ENCODE assay signal across 9 mouse cellular contexts in the genomic region with DNA sequence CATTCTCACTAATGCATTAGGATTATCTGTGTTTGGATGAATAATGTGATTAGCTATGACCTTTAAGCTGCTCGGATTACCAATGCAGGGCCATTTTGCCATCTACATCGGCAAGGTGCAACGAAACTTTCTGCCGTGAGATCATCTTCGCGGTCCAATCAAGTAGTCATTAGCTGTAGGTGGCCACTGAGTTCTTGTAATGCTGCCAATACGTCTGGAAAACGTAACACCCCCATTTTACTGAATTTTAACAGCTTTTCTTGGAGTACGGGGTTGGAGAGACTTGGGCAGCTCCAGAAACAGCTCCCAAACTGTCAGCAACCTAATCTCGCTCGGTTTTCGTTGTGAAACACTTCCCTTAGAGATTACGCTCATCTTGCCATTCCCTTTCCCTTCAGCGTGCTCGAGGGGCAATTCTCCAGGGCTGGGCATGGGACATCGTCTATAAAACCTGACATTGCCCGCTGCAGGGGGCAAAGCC. TPM values are rescaled to one million over a fixed set of nuclear protein-coding genes. Genes with fewer than 3 reads are reported as not detected.
DNase-seq lines count a peak whose midpoint lies in the region; ATAC-seq and TF ChIP-seq lines count a peak whose summit lies in the region.
"Had no signal": no experiment of that assay in that cellular context is flagged by ENCODE, and none has a peak within 500 bp of the region (broad histone marks: within the 10 kb centered on the region; RNA-seq: fewer than 3 reads in every experiment).

No protein-coding gene starts in this region.

- DNase-seq in heart, postnatal 36 days = no peak
- peak; percentile 36 for DNase-seq in G1E (ENCODE audit: low spot score)
- DNase-seq in forebrain, embryonic 11.5 days (ENCODE audit: low spot score) = peak; percentile 56
- DNase-seq in right cerebral cortex, postnatal 25 days = no peak
- no peak for DNase-seq in thymus, postnatal 0 days (ENCODE audit: low spot score)

- peak overlapping the region; percentile 93 for H3K4me2 ChIP-seq in heart, embryonic 11.5 days
- H3K4me2 ChIP-seq in forebrain, embryonic 11.5 days (ENCODE audit: low read depth, low read length, severe bottlenecking) = peak overlapping the region; percentile 90
- H3K4me2 ChIP-seq in limb, embryonic 13.5 days (replicated peaks) = peak overlapping the region; percentile 92

- peak overlapping the region; percentile 99 for H3K27ac ChIP-seq in heart, embryonic 11.5 days (ENCODE audit: low read depth, low read length)
- peak overlapping the region; percentile 99 for H3K27ac ChIP-seq in forebrain, embryonic 11.5 days (ENCODE audit: low read depth, low read length)
- peak overlapping the region; percentile 99 for H3K27ac ChIP-seq in limb, embryonic 13.5 days
- peak overlapping the region; percentile 99 for H3K27ac ChIP-seq in olfactory bulb, adult 2 months (ENCODE audit: insufficient read depth, low read depth, low read length)

- H3K9me3 ChIP-seq in heart, embryonic 11.5 days (replicated peaks; ENCODE audit: control insufficient read depth, low read length) = no peaks in the 10 kb centered on the region
- no peaks in the 10 kb centered on the region for H3K9me3 ChIP-seq in G1E (replicated peaks)
- H3K9me3 ChIP-seq in forebrain, embryonic 11.5 days (ENCODE audit: control insufficient read depth, low read length) = no peaks in the 10 kb centered on the region
- H3K9me3 ChIP-seq in limb, embryonic 13.5 days = no peaks in the 10 kb centered on the region

- H3K4me1 ChIP-seq in heart, embryonic 11.5 days (ENCODE audit: control insufficient read depth, insufficient read depth, low read length) = peaks cover 26% of the 10 kb centered on the region
- H3K4me1 ChIP-seq in G1E (ENCODE audit: insufficient read depth, low read depth, low read length) = peaks cover 65% of the 10 kb centered on the region
- peaks cover 19% of the 10 kb centered on the region for H3K4me1 ChIP-seq in forebrain, embryonic 11.5 days (replicated peaks; ENCODE audit: control insufficient read depth, insufficient read depth, low read length)
- H3K4me1 ChIP-seq in limb, embryonic 13.5 days = peaks cover 32% of the 10 kb centered on the region
- H3K4me1 ChIP-seq in olfactory bulb, adult 2 months (ENCODE audit: control insufficient read depth, insufficient read depth, low read length) = peaks cover 10% of the 10 kb centered on the region

- no peak for TF ChIP-seq CTCF in G1E (IDR thresholded peaks at IDR 0.05; ENCODE audit: low read depth, low read length)
- TF ChIP-seq CTCF in olfactory bulb, adult 2 months (IDR thresholded peaks at IDR 0.05; ENCODE audit: insufficient read depth, low read depth, low read length) = no peak

- WGBS in heart, embryonic 11.5 days (ENCODE audit: insufficient replicate concordance) = 1% methylated on average over 17 of the region's 17 CpGs
- under 1% methylated on average over 17 of the region's 17 CpGs for WGBS in forebrain, embryonic 11.5 days
- WGBS in limb, embryonic 13.5 days = 2% methylated on average over 17 of the region's 17 CpGs
- 0% methylated on average over 17 of the region's 17 CpGs for WGBS in olfactory bulb, adult 2 months

- no peaks in the 10 kb centered on the region for H3K27me3 ChIP-seq in heart, embryonic 11.5 days (ENCODE audit: control insufficient read depth, insufficient read depth, low read length)
- H3K27me3 ChIP-seq in G1E (ENCODE audit: insufficient read depth, low read length) = peaks cover 18% of the 10 kb centered on the region
- H3K27me3 ChIP-seq in forebrain, embryonic 11.5 days (ENCODE audit: control insufficient read depth, insufficient read depth, low read length) = no peaks in the 10 kb centered on the region
- H3K27me3 ChIP-seq in limb, embryonic 13.5 days = peaks cover under 1% of the 10 kb centered on the region; the same call in 1 of the 2 replicates

- H3K4me3 ChIP-seq in heart, embryonic 11.5 days (ENCODE audit: low read depth, low read length) = peak overlapping the region; percentile 60
- H3K4me3 ChIP-seq in G1E (ENCODE audit: low read depth, low read length) = peak overlapping the region; percentile 77
- H3K4me3 ChIP-seq in forebrain, embryonic 11.5 days (ENCODE audit: low read depth, low read length) = peak overlapping the region; percentile 71
- H3K4me3 ChIP-seq in limb, embryonic 13.5 days = peak overlapping the region; percentile 68
- H3K4me3 ChIP-seq in olfactory bulb, adult 2 months (ENCODE audit: insufficient read depth, low read depth, low read length) = peak overlapping the region; percentile 62

- no peaks in the 10 kb centered on the region for H3K36me3 ChIP-seq in heart, embryonic 11.5 days (ENCODE audit: control insufficient read depth, insufficient read depth, low read length)
- peaks cover 13% of the 10 kb centered on the region for H3K36me3 ChIP-seq in G1E (replicated peaks)
- H3K36me3 ChIP-seq in forebrain, embryonic 11.5 days (ENCODE audit: control insufficient read depth, insufficient read depth, low read length) = no peaks in the 10 kb centered on the region
- H3K36me3 ChIP-seq in limb, embryonic 13.5 days = no peaks in the 10 kb centered on the region

- intact Hi-C loops in heart, postnatal 36 days (cut with DNase I) = loop anchor here (1.0 kb wide), 1 partner anchor 13 kb away; no protein-coding TSS in a partner anchor

- no peak for ATAC-seq in heart, embryonic 11.5 days (replicated peaks; ENCODE audit: insufficient number of reproducible peaks, low FRiP score, low TSS enrichment)
- no peak for ATAC-seq in G1E (ENCODE audit: extremely low read depth, insufficient number of reproducible peaks, low FRiP score, poor library complexity, severe bottlenecking)
- ATAC-seq in forebrain, embryonic 11.5 days (replicated peaks; ENCODE audit: low FRiP score) = no peak; the same call in 1 of the 2 replicates
- no peak for ATAC-seq in limb, embryonic 13.5 days (ENCODE audit: low FRiP score, low read depth)

- no peak for TF ChIP-seq POLR2A in olfactory bulb, adult 2 months (IDR thresholded peaks at IDR 0.05; ENCODE audit: insufficient read depth, low read depth, low read length)

- peak overlapping the region; percentile 95 for H3K9ac ChIP-seq in heart, embryonic 11.5 days (ENCODE audit: low read depth, low read length)
- H3K9ac ChIP-seq in forebrain, embryonic 11.5 days (ENCODE audit: low read length) = peak overlapping the region; percentile 97
- H3K9ac ChIP-seq in limb, embryonic 13.5 days = peak overlapping the region; percentile 92

RNA-seq across cellular contexts. Expression of a gene that starts 0.5 kb away (rescaled TPM):
- 26.7 and 31.0 TPM in 2 replicates for polyA plus RNA-seq in heart, embryonic 11.5 days (2014; fragmentation: Nextera tagmentation; extraction: Ambion mirVana)
- 10 to 100 TPM; 46.4 to 48.4 TPM for total RNA-seq in heart, postnatal 36 days (2021)
- total RNA-seq in G1E (2014; fragmentation: Nextera tagmentation) (89.5 and 104 TPM in 2 replicates), G1E (2017) (70.0 and 75.9 TPM in 2 replicates)
- 35.5 and 42.7 TPM in 2 replicates for polyA plus RNA-seq in G1E (2012)
- 46.5 and 48.7 TPM in 2 replicates for polyA plus RNA-seq in forebrain, embryonic 11.5 days (2014; fragmentation: Nextera tagmentation; extraction: Ambion mirVana)
- polyA plus RNA-seq in limb, embryonic 13.5 days (2015; fragmentation: Nextera tagmentation; extraction: Ambion mirVana) = 23.6 and 24.7 TPM in 2 replicates
- polyA plus RNA-seq in olfactory bulb, adult 2 months (2012; ENCODE audit: insufficient read depth, insufficient read length, low replicate concordance, missing spikeins) = 112 TPM in 1 of 2 replicates, not detected in the other
- 18.8 and 20.1 TPM in 2 replicates for polyA plus RNA-seq in thymus, postnatal 0 days (2015; fragmentation: Nextera tagmentation; extraction: Ambion mirVana)

RNA-seq across cellular contexts. Expression of a gene that starts 43.9 kb away (rescaled TPM):
- 0.20 TPM in 1 of 2 replicates, not detected in the other for polyA plus RNA-seq in heart, embryonic 11.5 days (2014; fragmentation: Nextera tagmentation; extraction: Ambion mirVana)
- total RNA-seq in heart, postnatal 36 days (2021) = not detected
- total RNA-seq in G1E (2014; fragmentation: Nextera tagmentation) = not detected in 2 replicates
- 0.06 and 0.11 TPM in 2 replicates for total RNA-seq in G1E (2017)
- not detected in 2 replicates for polyA plus RNA-seq in G1E (2012)
- polyA plus RNA-seq in forebrain, embryonic 11.5 days (2014; fragmentation: Nextera tagmentation; extraction: Ambion mirVana) = 0.15 and 0.17 TPM in 2 replicates
- polyA plus RNA-seq in limb, embryonic 13.5 days (2015; fragmentation: Nextera tagmentation; extraction: Ambion mirVana) = not detected in 2 replicates
- polyA plus RNA-seq in olfactory bulb, adult 2 months (2012; ENCODE audit: insufficient read depth, insufficient read length, low replicate concordance, missing spikeins) = not detected in 2 replicates
- 0.05 TPM in 2 replicates for polyA plus RNA-seq in thymus, postnatal 0 days (2015; fragmentation: Nextera tagmentation; extraction: Ambion mirVana)
- total RNA-seq: common myeloid progenitor, adult 5-6 weeks had no signal

Comparison
In these comparisons a context has a peak if more than half of its experiments do, and no peak if none do; other contexts are left out.
1. DNase-seq: peak in G1E (single experiment) and forebrain, embryonic 11.5 days (single experiment); none in heart, postnatal 36 days (0 of 2), right cerebral cortex, postnatal 25 days (single experiment) and thymus, postnatal 0 days (single experiment).
2. Peak in every context shown above with its lines, with median percentiles within 50 percentile points of each other: H3K27ac ChIP-seq, H3K4me2 ChIP-seq, H3K4me3 ChIP-seq and H3K9ac ChIP-seq.